1 mouse cellular context compared by ENCODE assay signal in genomic region chr5:123931131-123931530, GRCm38 (mm10).
TF ChIP-seq lines count a peak whose summit lies in the region.

No protein-coding gene starts in this region.

TF ChIP-seq in MEL, 35 proteins besides CTCF, POLR2A, EP300 and RAD21:
- TF ChIP-seq POLR2AphosphoS2 (IDR thresholded peaks at IDR 0.05; ENCODE audit: low read length) (no peak), JUND (IDR thresholded peaks at IDR 0.05; ENCODE audit: low read depth, low read length) (no peak), TCF12 (IDR thresholded peaks at IDR 0.05; ENCODE audit: low read depth, low read length) (no peak), TBP (IDR thresholded peaks at IDR 0.05; ENCODE audit: low read depth, low read length) (no peak), CHD2 (IDR thresholded peaks at IDR 0.05; ENCODE audit: low read length) (no peak), SIN3A (IDR thresholded peaks at IDR 0.05; ENCODE audit: low read length) (no peak)
